Mouse (Mus musculus) CH12.LX (cell line): Measurements from ENCODE around the gene Gm4131.

Experiments
- CTCF ChIP-seq, 2 experiments: IDR thresholded peaks in 1 of 2; conservative IDR thresholded peaks in 1 of 2; 2 replicates each; pipeline ENCODE4 v1.5.1; 2011 to 2012; ENCODE audit warnings: low read depth in 2 of 2, low read length in 2 of 2, improper control_type of control experiment in 1 of 2, inconsistent platforms in 1 of 2, mild to moderate bottlenecking in 1 of 2, moderate library complexity in 1 of 2
- EP300 ChIP-seq: IDR thresholded peaks from 2 replicates; pipeline ENCODE4 v1.6.1; 2011; ENCODE audit warnings: low read length, improper control_type of control experiment

- TF ChIP-seq EP300, result no peak
- no peak for TF ChIP-seq CTCF (conservative IDR thresholded peaks at IDR 0.05 in 1 of 2, IDR thresholded peaks at IDR 0.05 in 1 of 2; ENCODE audit: low read depth in 2 of 2, low read length in 2 of 2)
Observed at GRCm38 (mm10) chr14:62553786-62554185, 12.9 kb downstream of the Gm4131 start.
